Mouse (Mus musculus): Measurements from ENCODE around the gene Odf2l. TPM values are rescaled to one million over a fixed set of nuclear protein-coding genes. Genes with fewer than 3 reads are reported as not detected.

The Odf2l gene
- 92.3 TPM for polyA plus RNA-seq (2014; fragmentation: Illumina TruSeq; extraction: RNeasy Lipid Tissue Mini Kit (QIAGEN cat#74804); ENCODE audit: low replicate concordance)

GRCm38 (mm10) chr3:145118254-145119001 is at the start of gene Odf2l:
Gene Odf2l (plus strand): TSS chr3:145118588.

GRCm38 (mm10) chr3:145099291-145099690 is 19.1 kb upstream of the Odf2l start, which contains the start of gene Clca2:
Gene Clca2 (minus strand): TSS chr3:145099443.

Other genes with a start within 250 kb of the Odf2l start
- gene Clca4b, start 186.1 kb upstream of the Odf2l start, polyA plus RNA-seq (2014; fragmentation: Illumina TruSeq; extraction: RNeasy Lipid Tissue Mini Kit (QIAGEN cat#74804); ENCODE audit: low replicate concordance), result 2,507 TPM
- 679 TPM for gene Clca4a, start 143.5 kb upstream of the Odf2l start, polyA plus RNA-seq (2014; fragmentation: Illumina TruSeq; extraction: RNeasy Lipid Tissue Mini Kit (QIAGEN cat#74804); ENCODE audit: low replicate concordance)
- gene Clca1, start 85.8 kb upstream of the Odf2l start, polyA plus RNA-seq (2014; fragmentation: Illumina TruSeq; extraction: RNeasy Lipid Tissue Mini Kit (QIAGEN cat#74804); ENCODE audit: low replicate concordance), result 431 TPM
- gene Clca2, start 19.1 kb upstream of the Odf2l start, polyA plus RNA-seq (2014; fragmentation: Illumina TruSeq; extraction: RNeasy Lipid Tissue Mini Kit (QIAGEN cat#74804); ENCODE audit: low replicate concordance), result 0.41 TPM
- gene Col24a1, start 173.9 kb downstream of the Odf2l start, polyA plus RNA-seq (2014; fragmentation: Illumina TruSeq; extraction: RNeasy Lipid Tissue Mini Kit (QIAGEN cat#74804); ENCODE audit: low replicate concordance), result 2.0 TPM